Mouse (Mus musculus) forebrain, embryonic 13.5 days (tissue): ENCODE data around the gene Selenoo. TPM values are rescaled to one million over a fixed set of nuclear protein-coding genes. Genes with fewer than 3 reads are reported as not detected.

Source experiments
- ATAC-seq: fragments of 200-750 bp; cut with Nextera tagmentation; 2 replicates; pipeline ENCODE4 v1.8.0; 2017
- H3K27ac ChIP-seq: fragments of 300-500 bp; sonication (generic); 2 replicates; pipeline ENCODE4 v1.5.1; 2015; ENCODE audit warnings: inconsistent platforms, mild to moderate bottlenecking, moderate library complexity
- H3K27me3 ChIP-seq: fragments of 300-500 bp; sonication (generic); 2 replicates; pipeline ENCODE4 v1.6.1; 2015; ENCODE audit warnings: mild to moderate bottlenecking, inconsistent platforms
- H3K36me3 ChIP-seq: fragments of 300-500 bp; sonication (generic); 2 replicates; pipeline ENCODE4 v1.6.1; 2015; ENCODE audit warnings: mild to moderate bottlenecking, inconsistent platforms; ENCODE audit not compliant: poor library complexity, severe bottlenecking
- H3K4me1 ChIP-seq: fragments of 300-500 bp; sonication (generic); 2 replicates; pipeline ENCODE4 v1.6.1; 2015; ENCODE audit warnings: inconsistent platforms
- H3K4me2 ChIP-seq: fragments of 300-500 bp; sonication (generic); 2 replicates; pipeline ENCODE4 v1.6.1; 2015; ENCODE audit warnings: inconsistent platforms, mild to moderate bottlenecking, moderate library complexity
- H3K4me3 ChIP-seq: fragments of 300-500 bp; sonication (generic); 2 replicates; pipeline ENCODE4 v1.5.1; 2015; ENCODE audit warnings: mild to moderate bottlenecking, inconsistent platforms
- H3K9ac ChIP-seq: fragments of 300-500 bp; sonication (generic); 2 replicates; pipeline ENCODE4 v1.6.1; 2015; ENCODE audit warnings: mild to moderate bottlenecking, inconsistent platforms
- H3K9me3 ChIP-seq: fragments of 300-500 bp; sonication (generic); replicated peaks from 2 replicates; pipeline ENCODE4 v1.6.1; 2016; ENCODE audit warnings: inconsistent platforms
- WGBS: fragments of 180-500 bp; shearing (Covaris S2); methylation state at CpG from one replicate; pipeline ENCODE4 v1.1.7; 2015; 5-methylcytosine and 5-hydroxymethylcytosine counted together
- polyA plus RNA-seq: library from polyadenylated mRNA; unstranded; fragments of >200 nt; fragmentation: Nextera tagmentation; extraction: Ambion mirVana; gene quantifications from 2 replicates; pipeline ENCODE4 v1.2.1, GENCODE M21; 2015

Selenoo gene
- polyA plus RNA-seq, 1 experiment from 2014 or later = 22.5 TPM

DNA sequence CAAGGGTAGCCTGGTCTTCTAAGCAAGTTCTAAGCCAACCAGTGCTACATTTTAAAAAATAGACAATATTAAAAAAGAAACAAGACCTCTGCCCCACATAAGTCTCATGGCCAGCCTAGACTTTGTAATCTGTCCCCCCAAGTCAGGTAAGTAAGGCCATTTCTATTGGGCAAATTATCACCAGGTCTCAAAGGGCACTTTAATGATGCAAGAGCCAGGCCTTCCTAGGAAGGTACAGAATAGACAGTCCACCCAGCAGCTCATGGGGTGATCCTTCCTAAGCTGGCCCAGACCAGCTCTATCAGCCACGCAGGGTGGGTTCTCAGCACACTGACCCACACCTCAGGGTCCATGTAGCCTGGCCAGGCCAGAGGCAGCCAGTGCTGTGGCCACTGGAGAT, 5.0 kb upstream of the Selenoo start:
- H3K4me2 ChIP-seq = no peak overlapping the region
- H3K27me3 ChIP-seq = no peaks in the 10 kb centered on the region
- H3K4me1 ChIP-seq = peaks cover 9% of the 10 kb centered on the region
- H3K9ac ChIP-seq = no peak overlapping the region
- H3K4me3 ChIP-seq = no peak overlapping the region
- no peak overlapping the region for H3K27ac ChIP-seq
- H3K9me3 ChIP-seq = no peaks in the 10 kb centered on the region
- no peak for ATAC-seq
- peaks cover 70% of the 10 kb centered on the region for H3K36me3 ChIP-seq
- WGBS = 97% methylated on average over 1 of the region's 1 CpGs

DNA sequence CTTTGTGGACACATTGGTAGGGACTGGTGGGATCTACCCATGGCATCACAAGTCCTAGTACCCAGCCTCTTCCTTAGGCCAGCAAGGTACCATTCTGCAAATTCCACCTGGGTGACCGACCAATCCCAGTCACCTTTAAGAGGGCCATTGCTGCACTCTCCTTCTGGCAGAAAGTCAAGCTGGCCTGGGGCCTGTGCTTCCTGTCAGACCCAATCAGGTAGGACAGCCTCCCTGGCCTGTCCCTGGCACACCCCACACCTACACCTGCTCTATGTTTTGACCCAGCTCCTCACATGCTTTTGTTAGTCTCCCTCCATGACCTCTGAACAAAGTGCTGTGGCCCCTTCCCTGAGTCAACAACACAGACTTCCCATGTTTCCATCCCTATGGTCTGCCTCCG, 4.1 kb upstream of the Selenoo start:
- WGBS = 83% methylated on average over 2 of the region's 2 CpGs
- no peak overlapping the region for H3K27ac ChIP-seq
- no peak overlapping the region for H3K9ac ChIP-seq
- no peak for ATAC-seq
- no peak overlapping the region for H3K4me3 ChIP-seq
- H3K9me3 ChIP-seq = no peaks in the 10 kb centered on the region
- no peaks in the 10 kb centered on the region for H3K27me3 ChIP-seq
- peaks cover 69% of the 10 kb centered on the region for H3K36me3 ChIP-seq
- no peak overlapping the region for H3K4me2 ChIP-seq
- H3K4me1 ChIP-seq = peaks cover 13% of the 10 kb centered on the region

DNA sequence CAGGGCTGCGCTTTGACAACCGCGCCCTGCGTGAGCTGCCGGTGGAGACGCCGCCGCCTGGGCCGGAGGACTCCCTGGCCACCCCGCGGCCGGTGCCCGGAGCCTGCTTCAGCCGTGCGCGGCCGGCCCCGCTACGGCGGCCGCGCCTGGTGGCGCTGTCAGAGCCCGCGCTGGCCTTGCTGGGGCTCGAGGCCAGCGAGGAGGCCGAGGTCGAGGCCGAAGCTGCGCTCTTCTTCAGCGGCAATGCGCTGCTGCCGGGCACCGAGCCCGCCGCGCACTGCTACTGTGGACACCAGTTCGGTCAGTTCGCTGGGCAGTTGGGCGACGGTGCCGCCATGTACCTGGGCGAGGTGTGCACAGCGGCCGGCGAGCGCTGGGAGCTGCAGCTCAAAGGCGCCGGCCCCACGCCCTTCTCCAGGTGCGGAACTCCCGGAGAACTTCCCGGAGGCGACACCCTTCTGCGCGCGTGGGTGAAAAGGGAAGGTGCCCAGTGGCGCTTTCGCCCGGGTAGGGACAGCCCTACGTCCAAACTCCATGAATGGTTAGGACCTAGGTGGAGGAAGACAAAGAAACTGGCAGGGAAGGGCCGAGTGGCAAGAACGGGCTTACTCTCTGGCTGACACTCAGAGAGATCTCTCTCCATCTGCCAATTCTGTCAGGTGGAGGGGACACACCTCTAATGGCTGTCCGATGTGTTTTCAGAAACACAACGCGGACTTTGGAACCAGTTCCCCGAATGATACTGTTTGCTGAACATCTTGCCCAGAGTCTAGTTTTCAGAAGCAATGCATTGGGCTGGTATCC, 566 bp downstream of the Selenoo start:
- H3K4me1 ChIP-seq = peaks cover 23% of the 10 kb centered on the region
- 3% methylated on average over 66 of the region's 68 CpGs for WGBS

DNA sequence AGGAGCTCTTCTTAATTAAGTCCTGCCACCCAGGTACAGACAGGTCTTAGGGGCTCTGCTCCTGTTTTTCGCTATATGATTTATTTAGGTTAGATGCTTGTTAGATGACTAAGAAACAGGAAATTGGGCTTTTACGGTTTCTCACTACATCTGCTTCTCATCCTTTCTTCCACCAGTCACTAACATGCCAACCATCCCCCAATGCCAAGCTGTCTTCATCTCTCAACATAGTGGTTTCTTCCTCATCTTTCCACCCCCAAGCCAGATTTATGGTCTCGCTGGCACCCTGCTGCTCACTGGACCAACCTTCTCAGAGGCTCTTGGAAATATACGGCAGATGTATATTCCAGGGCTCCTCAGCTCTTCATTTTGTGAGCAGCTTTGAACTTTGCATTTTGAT, 1.8 kb downstream of the Selenoo start:
- H3K36me3 ChIP-seq = peaks cover 51% of the 10 kb centered on the region
- WGBS = 91% methylated on average over 4 of the region's 4 CpGs
- H3K9ac ChIP-seq = no peak overlapping the region

More for the DNA sequence above, 566 bp downstream of the Selenoo start:
- Histone ChIP-seq H3K4me2 (peak overlapping the region; percentile 99), H3K36me3 (peaks cover 51% of the 10 kb centered on the region), H3K4me3 (peak overlapping the region; percentile 99), H3K9me3 (no peaks in the 10 kb centered on the region), H3K27me3 (no peaks in the 10 kb centered on the region), H3K9ac (peak overlapping the region; percentile 97), H3K27ac (peak overlapping the region; percentile 75)
- peak; percentile 65; the same call in 1 of the 2 replicates for ATAC-seq

DNA sequence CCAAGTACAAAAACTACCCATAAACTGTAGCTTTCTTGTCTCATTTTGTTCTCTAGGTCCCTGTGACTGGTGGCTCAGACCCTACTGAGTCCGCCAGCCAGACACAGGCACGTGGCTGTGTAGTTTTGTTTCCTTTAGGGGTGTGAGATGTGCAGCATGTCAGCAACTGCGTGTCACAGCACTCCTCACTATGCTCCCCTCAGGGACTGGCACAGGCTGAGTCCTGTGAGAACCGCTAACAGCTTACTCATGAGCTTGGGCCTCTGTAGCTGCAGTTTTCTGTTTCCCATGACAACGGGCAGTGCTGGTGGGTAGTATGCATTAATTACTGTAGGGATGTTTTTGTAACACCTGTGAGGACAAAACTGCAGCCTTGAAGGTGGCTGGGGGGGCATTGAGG, 3.3 kb downstream of the Selenoo start:
- Histone ChIP-seq H3K27ac (no peak overlapping the region), H3K36me3 (peaks cover 52% of the 10 kb centered on the region), H3K4me3 (no peak overlapping the region), H3K27me3 (no peaks in the 10 kb centered on the region), H3K4me2 (no peak overlapping the region), H3K9me3 (no peaks in the 10 kb centered on the region), H3K9ac (no peak overlapping the region), H3K4me1 (peaks cover 23% of the 10 kb centered on the region)
- WGBS = 82% methylated on average over 5 of the region's 5 CpGs
- ATAC-seq = no peak

More for the DNA sequence above, 1.8 kb downstream of the Selenoo start:
- H3K4me3 ChIP-seq = no peak overlapping the region
- no peaks in the 10 kb centered on the region for H3K9me3 ChIP-seq
- no peak for ATAC-seq
- no peak overlapping the region for H3K27ac ChIP-seq
- no peaks in the 10 kb centered on the region for H3K27me3 ChIP-seq
- peak overlapping the region; percentile 99; the same call in 1 of the 2 replicates for H3K4me2 ChIP-seq
- peaks cover 23% of the 10 kb centered on the region for H3K4me1 ChIP-seq

DNA sequence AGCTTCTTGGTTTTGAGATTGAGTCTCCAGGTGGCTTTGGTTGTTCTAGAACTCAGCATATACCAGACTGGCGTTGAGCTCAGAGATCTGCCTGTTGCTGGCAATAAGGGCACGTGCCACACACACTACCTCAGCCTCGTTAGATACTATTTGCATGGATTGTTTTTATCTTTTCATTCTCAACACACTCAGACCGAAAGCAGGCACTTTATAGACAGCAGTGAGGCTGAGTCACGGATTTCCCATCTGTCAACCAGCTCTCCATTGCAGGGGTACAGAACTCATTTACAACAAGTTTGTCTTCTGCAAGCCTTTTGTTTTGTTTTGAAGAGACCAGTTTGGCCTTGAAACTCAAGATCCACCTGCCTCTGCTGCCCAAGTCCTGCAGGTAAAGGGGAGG, 8.6 kb downstream of the Selenoo start:
- no peaks in the 10 kb centered on the region for H3K9me3 ChIP-seq
- peaks cover 100% of the 10 kb centered on the region for H3K36me3 ChIP-seq
- H3K4me3 ChIP-seq = no peak overlapping the region
- no peak for ATAC-seq
- no peak overlapping the region for H3K4me2 ChIP-seq
- no peak overlapping the region for H3K27ac ChIP-seq
- no peaks in the 10 kb centered on the region for H3K4me1 ChIP-seq
- no peaks in the 10 kb centered on the region for H3K27me3 ChIP-seq
- no peak overlapping the region for H3K9ac ChIP-seq
- WGBS = 84% methylated on average over 5 of the region's 5 CpGs

DNA sequence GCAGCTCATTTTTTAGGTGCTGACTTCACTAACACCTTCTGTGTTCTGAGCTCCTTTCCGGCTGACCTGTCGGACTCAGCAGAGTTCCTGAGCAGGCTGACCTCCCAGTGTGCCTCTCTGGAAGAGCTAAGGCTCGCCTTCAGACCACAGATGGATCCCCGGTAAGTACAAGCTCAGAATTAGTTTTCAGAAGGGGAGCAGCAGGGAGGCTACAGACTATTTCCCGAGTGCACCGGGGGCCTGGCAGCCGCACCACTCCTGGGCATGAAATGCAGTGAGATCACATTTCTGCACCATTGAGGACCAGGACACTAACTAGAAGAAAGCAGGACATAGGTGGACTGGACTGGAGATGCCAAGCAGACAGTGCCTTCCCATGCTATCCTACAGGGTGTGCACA, 9.7 kb downstream of the Selenoo start:
- Histone ChIP-seq H3K4me2 (no peak overlapping the region), H3K9ac (no peak overlapping the region), H3K36me3 (peaks cover 100% of the 10 kb centered on the region), H3K9me3 (no peaks in the 10 kb centered on the region), H3K27ac (no peak overlapping the region), H3K4me3 (no peak overlapping the region), H3K4me1 (no peaks in the 10 kb centered on the region), H3K27me3 (no peaks in the 10 kb centered on the region)
- 90% methylated on average over 7 of the region's 7 CpGs for WGBS
- ATAC-seq = no peak

DNA sequence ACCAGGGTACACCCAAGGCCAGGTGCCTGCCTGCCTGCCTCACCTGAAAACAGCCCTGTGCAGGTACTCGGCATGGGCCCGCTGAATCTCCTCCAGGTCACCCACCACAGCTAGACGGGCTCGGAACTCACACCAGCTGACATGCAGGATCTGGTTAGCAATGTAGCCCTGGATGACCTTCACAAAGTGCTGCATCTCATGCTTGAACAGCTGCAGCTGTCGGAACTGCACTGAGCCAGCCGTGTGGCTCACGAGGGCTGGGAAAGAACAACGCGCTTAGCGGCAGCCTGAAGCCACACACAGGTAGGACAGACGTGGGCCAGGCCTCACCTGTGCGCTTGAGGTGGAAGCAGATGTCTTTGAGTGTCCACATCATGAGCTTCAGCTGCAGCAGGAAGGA, 11.9 kb downstream of the Selenoo start:
- no peak overlapping the region for H3K27ac ChIP-seq
- no peaks in the 10 kb centered on the region for H3K27me3 ChIP-seq
- 92% methylated on average over 12 of the region's 12 CpGs for WGBS
- H3K4me1 ChIP-seq = no peaks in the 10 kb centered on the region
- ATAC-seq = no peak
- H3K9ac ChIP-seq = no peak overlapping the region
- H3K4me3 ChIP-seq = no peak overlapping the region
- no peaks in the 10 kb centered on the region for H3K9me3 ChIP-seq
- H3K4me2 ChIP-seq = no peak overlapping the region
- H3K36me3 ChIP-seq = peaks cover 100% of the 10 kb centered on the region

DNA sequence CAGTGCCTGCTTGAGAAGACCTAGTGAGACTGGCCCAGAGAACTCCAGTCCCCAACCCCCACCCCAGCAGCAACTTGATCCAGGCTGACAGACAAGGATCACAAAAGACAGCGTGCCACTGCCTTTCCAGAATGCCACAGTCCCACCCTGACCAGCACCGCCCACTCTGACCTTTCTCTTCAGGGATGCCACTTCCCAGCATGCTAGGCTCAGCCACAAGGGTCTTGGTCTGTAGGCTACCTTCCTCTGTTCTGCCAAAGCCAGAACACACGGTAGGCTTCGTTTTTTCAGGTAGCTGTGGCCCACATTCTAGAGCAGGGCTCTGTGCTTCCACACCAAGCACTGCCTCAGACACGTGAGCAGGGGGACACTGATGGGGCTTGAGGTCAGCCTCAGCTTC, 13.8 kb downstream of the Selenoo start:
- no peak overlapping the region for H3K4me2 ChIP-seq
- no peaks in the 10 kb centered on the region for H3K4me1 ChIP-seq
- no peaks in the 10 kb centered on the region for H3K27me3 ChIP-seq
- H3K9me3 ChIP-seq = no peaks in the 10 kb centered on the region
- no peak for ATAC-seq
- no peak overlapping the region for H3K9ac ChIP-seq
- H3K27ac ChIP-seq = no peak overlapping the region
- WGBS = 61% methylated on average over 5 of the region's 5 CpGs
- H3K36me3 ChIP-seq = peaks cover 100% of the 10 kb centered on the region
- no peak overlapping the region for H3K4me3 ChIP-seq

DNA sequence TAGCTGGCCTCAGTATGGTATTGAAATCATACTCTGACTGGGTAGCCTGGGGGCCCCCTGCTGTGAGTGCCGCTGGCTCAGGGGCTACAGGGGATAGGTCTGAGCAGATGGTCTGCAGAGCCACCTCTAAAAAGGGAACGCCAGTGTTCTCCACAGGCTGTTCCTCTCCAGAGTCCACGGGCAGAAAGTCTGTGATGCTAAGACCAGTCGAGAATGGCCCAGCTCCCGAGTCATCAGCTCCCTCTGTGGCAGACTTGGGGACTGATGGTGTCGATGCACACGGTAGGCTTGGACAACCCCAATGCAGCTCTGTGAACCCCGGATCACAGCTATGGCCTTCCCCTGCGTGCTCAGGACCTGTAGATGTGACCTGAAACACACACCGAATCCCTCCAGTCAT, 15.0 kb downstream of the Selenoo start:
- H3K9ac ChIP-seq = no peak overlapping the region
- H3K4me1 ChIP-seq = no peaks in the 10 kb centered on the region
- H3K27me3 ChIP-seq = no peaks in the 10 kb centered on the region
- H3K4me2 ChIP-seq = no peak overlapping the region
- H3K27ac ChIP-seq = no peak overlapping the region
- no peak overlapping the region for H3K4me3 ChIP-seq
- no peaks in the 10 kb centered on the region for H3K9me3 ChIP-seq
- 88% methylated on average over 10 of the region's 10 CpGs for WGBS
- ATAC-seq = no peak
- peaks cover 100% of the 10 kb centered on the region for H3K36me3 ChIP-seq

DNA sequence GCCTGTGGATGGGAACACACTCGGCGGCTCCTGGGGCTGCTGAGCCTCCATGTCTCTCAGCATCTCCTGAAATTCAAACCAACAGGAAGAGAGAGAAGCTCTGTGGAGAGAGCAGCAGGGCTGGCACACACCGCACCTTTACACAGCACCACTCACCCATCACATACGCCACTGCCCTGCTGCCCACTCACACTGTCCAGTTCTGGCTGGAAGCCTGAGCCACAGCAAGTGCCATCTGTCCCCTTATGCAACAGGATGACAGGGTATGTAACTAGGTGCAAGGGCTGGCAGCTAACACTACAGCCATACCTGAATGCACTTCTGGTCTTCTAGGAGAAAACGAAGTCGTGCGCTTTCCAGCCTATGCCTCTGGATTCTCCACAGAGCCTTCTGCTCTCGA, 15.5 kb downstream of the Selenoo start:
- Histone ChIP-seq H3K9me3 (no peaks in the 10 kb centered on the region), H3K4me3 (no peak overlapping the region), H3K27me3 (no peaks in the 10 kb centered on the region), H3K4me2 (no peak overlapping the region), H3K9ac (no peak overlapping the region), H3K27ac (no peak overlapping the region), H3K4me1 (no peaks in the 10 kb centered on the region), H3K36me3 (peaks cover 100% of the 10 kb centered on the region)
- 97% methylated on average over 8 of the region's 8 CpGs for WGBS
- no peak for ATAC-seq

DNA sequence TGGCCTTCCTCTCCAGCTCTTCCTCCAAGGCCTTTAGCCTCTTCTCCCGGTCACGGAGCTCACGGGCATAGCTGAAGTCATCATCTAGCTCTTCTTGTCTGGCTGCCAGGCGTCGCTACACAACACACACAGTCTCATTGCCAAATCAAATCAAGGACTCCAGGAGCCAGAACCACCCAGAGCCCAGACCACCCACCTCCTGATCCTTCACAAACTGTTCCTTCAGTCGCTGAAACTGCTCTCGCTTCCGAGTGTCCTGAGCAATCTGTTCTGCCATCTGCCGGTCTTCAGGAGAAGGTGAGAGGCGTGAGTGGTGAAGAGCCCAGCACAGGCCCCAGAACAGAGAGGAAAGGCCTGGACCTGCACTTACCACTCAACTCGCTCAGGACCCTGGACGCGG, 17.2 kb downstream of the Selenoo start:
- H3K27me3 ChIP-seq = no peaks in the 10 kb centered on the region
- no peak overlapping the region for H3K27ac ChIP-seq
- no peaks in the 10 kb centered on the region for H3K4me1 ChIP-seq
- 85% methylated on average over 13 of the region's 13 CpGs for WGBS
- ATAC-seq = no peak
- no peak overlapping the region for H3K9ac ChIP-seq
- H3K36me3 ChIP-seq = peaks cover 100% of the 10 kb centered on the region
- no peaks in the 10 kb centered on the region for H3K9me3 ChIP-seq
- no peak overlapping the region for H3K4me2 ChIP-seq
- no peak overlapping the region for H3K4me3 ChIP-seq

DNA sequence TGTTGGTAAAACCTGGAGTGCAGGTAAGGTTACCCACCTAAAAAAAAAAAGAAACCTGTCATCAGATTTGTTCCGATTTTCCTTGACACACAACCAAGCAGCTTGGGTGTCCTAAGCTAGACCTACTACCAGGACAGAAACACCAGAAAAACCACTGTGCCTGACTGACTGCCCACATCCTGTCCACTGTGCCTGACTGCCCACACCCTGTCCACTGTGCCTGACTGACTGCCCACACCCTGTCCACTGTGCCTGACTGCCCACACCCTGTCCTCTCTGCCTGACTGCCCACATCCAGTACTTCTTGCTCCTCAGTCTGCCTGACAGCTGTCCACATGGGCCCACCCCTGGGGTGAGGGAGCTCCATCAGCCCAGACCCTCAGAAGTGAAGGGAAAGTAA, 18.1 kb downstream of the Selenoo start:
- Histone ChIP-seq H3K4me1 (no peaks in the 10 kb centered on the region), H3K9me3 (no peaks in the 10 kb centered on the region), H3K36me3 (peaks cover 100% of the 10 kb centered on the region), H3K4me2 (no peak overlapping the region), H3K9ac (no peak overlapping the region), H3K27ac (no peak overlapping the region), H3K27me3 (no peaks in the 10 kb centered on the region), H3K4me3 (no peak overlapping the region)
- no peak for ATAC-seq
- 94% methylated on average over 1 of the region's 1 CpGs for WGBS
